Mouse (Mus musculus): ENCODE measurements around the gene Fndc3b. TPM values are rescaled to one million over a fixed set of nuclear protein-coding genes. Genes with fewer than 3 reads are reported as not detected.

The Fndc3b gene
- total and polyA plus RNA-seq, 3 experiments: 0.03 to 0.05 (median 0.04) TPM

- TF ChIP-seq EP300 (IDR thresholded peaks at IDR 0.05; ENCODE audit: low read length): no peak
- no peak for TF ChIP-seq TBP (conservative IDR thresholded peaks at IDR 0.05; ENCODE audit: low read depth, low read length)
- no peak for TF ChIP-seq BHLHE40 (IDR thresholded peaks at IDR 0.05; ENCODE audit: low read depth, low read length)
- no peak for TF ChIP-seq HCFC1 (IDR thresholded peaks at IDR 0.05; ENCODE audit: low read depth, low read length)
- no peak for TF ChIP-seq USF1 (IDR thresholded peaks at IDR 0.05; ENCODE audit: low read depth, low read length)
- no peak for TF ChIP-seq ETS1 (conservative IDR thresholded peaks at IDR 0.05; ENCODE audit: low read depth, low read length)
- TF ChIP-seq NELFE (IDR thresholded peaks at IDR 0.05; ENCODE audit: low read depth, low read length): no peak
- no peak for TF ChIP-seq MAZ (IDR thresholded peaks at IDR 0.05; ENCODE audit: low read depth, low read length)
- TF ChIP-seq MXI1 (IDR thresholded peaks at IDR 0.05; ENCODE audit: low read depth, low read length): no peak
- TF ChIP-seq KAT2A (IDR thresholded peaks at IDR 0.05; ENCODE audit: insufficient replicate concordance, low read length): no peak
- TF ChIP-seq UBTF (IDR thresholded peaks at IDR 0.05; ENCODE audit: low read depth, low read length): no peak
- no peak for TF ChIP-seq SMC3 (IDR thresholded peaks at IDR 0.05; ENCODE audit: low read depth, low read length)
- TF ChIP-seq TCF12 (IDR thresholded peaks at IDR 0.05; ENCODE audit: low read depth, low read length): no peak
- in situ Hi-C loops (cut with MboI; ENCODE audit: low pct_ligation_motif_present, low pct_unique_long_range_greater_than_20kb, low sequenced_read_pairs): no loop called here
Measured at GRCm38 (mm10) chr3:27705056-27705455, 6.1 kb downstream of the Fndc3b start.

GRCm38 (mm10) chr3:27704641-27705040, 6.5 kb downstream of the Fndc3b start:
- Histone ChIP-seq H3K4me1 (ENCODE audit: control insufficient read depth in 1 of 2, insufficient read depth in 2 of 2) (no peaks in the 10 kb centered on the region), H3K4me3 (replicated peaks in 1 of 3; ENCODE audit: low read depth in 2 of 3, low read length in 2 of 3, poor library complexity in 1 of 3) (no peak overlapping the region), H3K36me3 (replicated peaks in 1 of 2; ENCODE audit: control insufficient read depth in 1 of 2, insufficient read depth in 1 of 2, low read length in 1 of 2) (no peaks in the 10 kb centered on the region), H3K27me3 (replicated peaks) (no peaks in the 10 kb centered on the region), H3K9ac (ENCODE audit: insufficient read depth, low read depth) (no peak overlapping the region), H3K9me3 (replicated peaks; ENCODE audit: low read length) (no peaks in the 10 kb centered on the region), H3K79me2 (replicated peaks; ENCODE audit: control insufficient read depth, extremely low read depth, insufficient read depth, poor library complexity, severe bottlenecking) (no peaks in the 10 kb centered on the region), H3K4me2 (ENCODE audit: insufficient read depth, low read depth, poor library complexity, severe bottlenecking) (no peak overlapping the region), H3K27ac (ENCODE audit: insufficient read depth, low read depth) (no peak overlapping the region)
- no peak for DNase-seq (ENCODE audit: extremely low read depth)
- dilution Hi-C loops (cut with MboI; ENCODE audit: extremely low pct_ligation_motif_present, extremely low pct_unique_long_range_greater_than_20kb, low sequenced_read_pairs): no loop called here
- in situ Hi-C loops (cut with MboI; ENCODE audit: low pct_ligation_motif_present, low pct_unique_long_range_greater_than_20kb, low sequenced_read_pairs): no loop called here
- no peak for TF ChIP-seq E2F4 (IDR thresholded peaks at IDR 0.05; ENCODE audit: insufficient replicate concordance, low read depth, low read length)
- no peak for TF ChIP-seq JUND (conservative IDR thresholded peaks at IDR 0.05; ENCODE audit: low read depth, low read length)
- no peak for TF ChIP-seq CHD1 (IDR thresholded peaks at IDR 0.05; ENCODE audit: low read depth, low read length)
- TF ChIP-seq POLR2AphosphoS2 (IDR thresholded peaks at IDR 0.05; ENCODE audit: low read depth, low read length): no peak
- no peak for TF ChIP-seq MAX (IDR thresholded peaks at IDR 0.05; ENCODE audit: low read length)
- TF ChIP-seq USF1 (IDR thresholded peaks at IDR 0.05; ENCODE audit: low read depth, low read length): no peak
- no peak for TF ChIP-seq MAFK (IDR thresholded peaks at IDR 0.05; ENCODE audit: insufficient replicate concordance, low read length)

More at GRCm38 (mm10) chr3:27705056-27705455, 6.1 kb downstream of the Fndc3b start:
- Histone ChIP-seq H3K4me3 (replicated peaks in 1 of 3; ENCODE audit: low read depth in 2 of 3, low read length in 2 of 3, poor library complexity in 1 of 3) (no peak overlapping the region), H3K27me3 (replicated peaks) (no peaks in the 10 kb centered on the region), H3K36me3 (replicated peaks in 1 of 2; ENCODE audit: control insufficient read depth in 1 of 2, insufficient read depth in 1 of 2, low read length in 1 of 2) (no peaks in the 10 kb centered on the region), H3K27ac (ENCODE audit: insufficient read depth, low read depth) (no peak overlapping the region), H3K4me2 (ENCODE audit: insufficient read depth, low read depth, poor library complexity, severe bottlenecking) (no peak overlapping the region), H3K9ac (ENCODE audit: insufficient read depth, low read depth) (no peak overlapping the region), H3K79me2 (replicated peaks; ENCODE audit: control insufficient read depth, extremely low read depth, insufficient read depth, poor library complexity, severe bottlenecking) (no peaks in the 10 kb centered on the region), H3K9me3 (replicated peaks; ENCODE audit: low read length) (no peaks in the 10 kb centered on the region), H3K4me1 (ENCODE audit: control insufficient read depth in 1 of 2, insufficient read depth in 2 of 2) (no peaks in the 10 kb centered on the region)
- dilution Hi-C loops (cut with MboI; ENCODE audit: extremely low pct_ligation_motif_present, extremely low pct_unique_long_range_greater_than_20kb, low sequenced_read_pairs): no loop called here
- no peak for DNase-seq (ENCODE audit: extremely low read depth)
